Mouse (Mus musculus): ENCODE results near the gene Hoxd1. TPM values are rescaled to one million over a fixed set of nuclear protein-coding genes. Genes with fewer than 3 reads are reported as not detected.

The Hoxd1 gene
- total RNA-seq, 1 experiment, result 0.36 TPM

DNA sequence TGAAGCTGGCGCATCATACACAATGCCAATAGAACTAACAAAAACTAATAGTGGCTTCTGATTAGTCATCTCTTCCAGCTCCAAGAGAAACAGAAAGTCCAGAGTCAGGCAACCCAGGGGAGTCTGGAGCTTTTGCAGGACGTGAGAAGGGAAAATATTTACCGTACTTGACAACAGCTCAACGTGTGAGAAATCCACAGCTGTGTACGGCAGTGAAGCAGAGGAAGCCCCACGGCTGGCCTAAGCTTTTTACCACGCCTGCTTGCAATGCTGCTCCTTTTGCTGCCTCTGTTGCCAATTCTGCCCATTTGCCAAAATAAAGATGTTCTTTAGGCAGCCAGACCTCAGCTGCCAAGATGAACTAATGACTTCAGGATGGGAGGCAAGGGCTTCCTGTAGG lies 32.8 kb downstream of the Hoxd1 start:
- in situ Hi-C loops (cut with MboI; ENCODE audit: low sequenced_read_pairs in 2 of 2, unreplicated experiment in 2 of 2), result no loop called here
- no peak for DNase-seq (ENCODE audit: low read depth, low spot score)
- TF ChIP-seq MAFK (IDR thresholded peaks at IDR 0.05; ENCODE audit: insufficient read depth, low read depth, low read length), result no peak
- no peak for TF ChIP-seq HCFC1 (IDR thresholded peaks at IDR 0.05; ENCODE audit: borderline replicate concordance, insufficient read depth, low read length)
- H3K9me3 ChIP-seq (ENCODE audit: control insufficient read depth, insufficient read depth, low read depth, low read length), result no peaks in the 10 kb centered on the region; the same call in 1 of the 2 replicates
- no peak overlapping the region for H3K27ac ChIP-seq (ENCODE audit: insufficient read depth, low read depth, low read length, poor library complexity, severe bottlenecking)
- H3K4me3 ChIP-seq (ENCODE audit: insufficient read depth in 1 of 2, low read depth in 1 of 2, low read length in 2 of 2, poor library complexity in 1 of 2, severe bottlenecking in 1 of 2), result no peak overlapping the region
- no peak overlapping the region for H3K9ac ChIP-seq (ENCODE audit: insufficient read depth, low read depth, low read length, poor library complexity, severe bottlenecking)
- peaks cover 0 to 2% of the 10 kb centered on the region in 2 experiments; a peak in 1 of 4 replicates for H3K4me1 ChIP-seq (ENCODE audit: control insufficient read depth in 2 of 2, insufficient read depth in 2 of 2, low read length in 2 of 2, poor library complexity in 1 of 2)
- H3K36me3 ChIP-seq (ENCODE audit: control insufficient read depth, insufficient read depth, low read length, poor library complexity, severe bottlenecking), result no peaks in the 10 kb centered on the region

GRCm38 (mm10) chr2:74808431-74808830 lies 45.7 kb downstream of the Hoxd1 start:
- Histone ChIP-seq H3K4me1 (ENCODE audit: control insufficient read depth in 2 of 2, insufficient read depth in 2 of 2, low read length in 2 of 2, poor library complexity in 1 of 2) (no peaks in the 10 kb centered on the region), H3K36me3 (ENCODE audit: control insufficient read depth, insufficient read depth, low read length, poor library complexity, severe bottlenecking) (no peaks in the 10 kb centered on the region), H3K9ac (ENCODE audit: insufficient read depth, low read depth, low read length, poor library complexity, severe bottlenecking) (no peak overlapping the region), H3K27ac (ENCODE audit: insufficient read depth, low read depth, low read length, poor library complexity, severe bottlenecking) (no peak overlapping the region), H3K4me3 (ENCODE audit: insufficient read depth in 1 of 2, low read depth in 1 of 2, low read length in 2 of 2, poor library complexity in 1 of 2, severe bottlenecking in 1 of 2) (no peak overlapping the region), H3K9me3 (ENCODE audit: control insufficient read depth, insufficient read depth, low read depth, low read length) (no peaks in the 10 kb centered on the region)
- TF ChIP-seq MAFK (IDR thresholded peaks at IDR 0.05; ENCODE audit: insufficient read depth, low read depth, low read length) (no peak), HCFC1 (IDR thresholded peaks at IDR 0.05; ENCODE audit: borderline replicate concordance, insufficient read depth, low read length) (no peak), ZNF384 (IDR thresholded peaks at IDR 0.05; ENCODE audit: low read depth, low read length) (no peak), CHD2 (IDR thresholded peaks at IDR 0.05; ENCODE audit: low read depth, low read length) (no peak), ZC3H11A (IDR thresholded peaks at IDR 0.05; ENCODE audit: borderline replicate concordance, low read depth, low read length) (no peak)
- no peak for DNase-seq (ENCODE audit: low read depth, low spot score)
- in situ Hi-C loops (cut with MboI; ENCODE audit: low sequenced_read_pairs in 2 of 2, unreplicated experiment in 2 of 2), result no loop called here

Other genes starting within 250 kb of the Hoxd1 start
- gene Lnpk, start 183.5 kb upstream of the Hoxd1 start, total RNA-seq (2012; rRNA removed), result 33.6 and 36.1 TPM in 2 replicates
- gene Evx2, start 103.4 kb upstream of the Hoxd1 start, total RNA-seq (2012; rRNA removed), result not detected in 2 replicates
- gene Hoxd13, start 94.7 kb upstream of the Hoxd1 start, total RNA-seq (2012; rRNA removed), result 0.26 and 0.98 TPM in 2 replicates
- gene Hoxd12, start 88.0 kb upstream of the Hoxd1 start, total RNA-seq (2012; rRNA removed), result not detected in 2 replicates
- gene Hoxd11, start 83.4 kb upstream of the Hoxd1 start, total RNA-seq (2012; rRNA removed), result 0.11 and 0.18 TPM in 2 replicates
- 0.40 TPM in 1 of 2 replicates, not detected in the other for gene Hoxd10, start 71.1 kb upstream of the Hoxd1 start, total RNA-seq (2012; rRNA removed)
- gene Hoxd9, start 65.3 kb upstream of the Hoxd1 start, total RNA-seq (2012; rRNA removed), result 0.37 and 0.76 TPM in 2 replicates
- gene Hoxd8, start 58.4 kb upstream of the Hoxd1 start, total RNA-seq (2012; rRNA removed), result 0.63 and 1.2 TPM in 2 replicates
- gene Hoxd3, start 51.1 kb upstream of the Hoxd1 start, total RNA-seq (2012; rRNA removed), result 0.40 TPM in 1 of 2 replicates, not detected in the other
- gene Hoxd4, start 51.1 kb upstream of the Hoxd1 start, total RNA-seq (2012; rRNA removed), result 0.16 and 0.94 TPM in 2 replicates
- 0.22 TPM in 1 of 2 replicates, not detected in the other for gene Gm28230, start 36.3 kb upstream of the Hoxd1 start, total RNA-seq (2012; rRNA removed)
- 31.2 and 35.7 TPM in 2 replicates for gene Mtx2, start 62.8 kb downstream of the Hoxd1 start, total RNA-seq (2012; rRNA removed)

All from ES-E14 (cell line).